Mouse (Mus musculus) midbrain, embryonic 12.5 days (tissue): ENCODE results near the gene Olfr1440. TPM values are rescaled to one million over a fixed set of nuclear protein-coding genes. Genes with fewer than 3 reads are reported as not detected.

Source experiments
- ATAC-seq: fragments of 200-750 bp; cut with Nextera tagmentation; 2 replicates; pipeline ENCODE4 v1.8.0; 2017; ENCODE audit warnings: low read depth, moderate TSS enrichment, moderate library complexity; ENCODE audit not compliant: low FRiP score
- H3K27ac ChIP-seq: fragments of 300-500 bp; sonication (generic); replicated peaks from 2 replicates; pipeline ENCODE4 v1.5.1; 2016; ENCODE audit warnings: mild to moderate bottlenecking
- H3K27me3 ChIP-seq: fragments of 300-500 bp; sonication (generic); 2 replicates; pipeline ENCODE4 v1.6.1; 2016; ENCODE audit warnings: mild to moderate bottlenecking
- H3K36me3 ChIP-seq: fragments of 300-500 bp; sonication (generic); 2 replicates; pipeline ENCODE4 v1.6.1; 2016
- H3K4me1 ChIP-seq: fragments of 300-500 bp; sonication (generic); 2 replicates; pipeline ENCODE4 v1.6.1; 2016
- H3K4me2 ChIP-seq: fragments of 300-500 bp; sonication (generic); replicated peaks from 2 replicates; pipeline ENCODE4 v1.6.1; 2016; ENCODE audit warnings: mild to moderate bottlenecking, moderate library complexity
- H3K4me3 ChIP-seq: fragments of 300-500 bp; sonication (generic); 2 replicates; pipeline ENCODE4 v1.5.1; 2016; ENCODE audit warnings: mild to moderate bottlenecking
- H3K9ac ChIP-seq: fragments of 300-500 bp; sonication (generic); replicated peaks from 2 replicates; pipeline ENCODE4 v1.6.1; 2016; ENCODE audit warnings: mild to moderate bottlenecking, moderate library complexity
- H3K9me3 ChIP-seq: fragments of 300-500 bp; sonication (generic); 2 replicates; pipeline ENCODE4 v1.6.1; 2016; ENCODE audit warnings: mild to moderate bottlenecking
- whole genome bisulfite sequencing: fragments of 180-500 bp; shearing (Covaris S2); methylation state at CpG from one replicate; pipeline ENCODE4 v1.1.7; 2016; 5-methylcytosine and 5-hydroxymethylcytosine counted together
- polyA plus RNA-seq: library from polyadenylated mRNA; unstranded; fragments of >200 nt; fragmentation: Nextera tagmentation; extraction: Ambion mirVana; gene quantifications from 2 replicates; pipeline ENCODE4 v1.2.1, GENCODE M21; 2016

Olfr1440 gene
- not detected in 2 replicates for polyA plus RNA-seq

DNA sequence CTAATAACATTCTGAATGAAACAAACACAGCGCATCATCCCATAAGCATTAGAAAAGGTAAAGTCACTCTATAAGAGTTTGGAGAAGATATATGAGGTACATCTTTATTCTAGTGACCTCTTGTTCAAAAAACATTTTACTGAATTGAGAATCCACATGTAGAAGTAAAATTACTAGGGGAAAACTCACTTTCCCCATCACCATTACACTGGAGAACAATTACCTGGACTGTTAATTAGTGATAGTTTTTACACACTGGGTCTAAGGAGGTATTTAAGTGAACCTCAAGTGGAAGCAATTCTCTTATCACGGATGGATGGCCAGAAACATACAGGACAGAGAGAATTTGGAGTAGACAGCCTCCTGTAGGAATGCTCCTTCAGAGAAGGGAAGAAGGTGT is at the start of gene Olfr1440:
Gene Olfr1440, plus strand, starts transcription at position 301 of the 400 bp plus-strand sequence.
- H3K9me3 ChIP-seq: no peaks in the 10 kb centered on the region
- H3K27me3 ChIP-seq: no peaks in the 10 kb centered on the region
- no peak within 1 kb of the TSS for H3K27ac ChIP-seq
- H3K4me2 ChIP-seq: no peak within 1 kb of the TSS
- 90% methylated on average over 2 of the region's 2 CpGs for WGBS
- no peaks in the 10 kb centered on the region for H3K36me3 ChIP-seq
- H3K4me1 ChIP-seq: no peaks in the 10 kb centered on the region
- no peak within 1 kb of the TSS for H3K9ac ChIP-seq
- ATAC-seq: no peak
- H3K4me3 ChIP-seq: no peak within 1 kb of the TSS

DNA sequence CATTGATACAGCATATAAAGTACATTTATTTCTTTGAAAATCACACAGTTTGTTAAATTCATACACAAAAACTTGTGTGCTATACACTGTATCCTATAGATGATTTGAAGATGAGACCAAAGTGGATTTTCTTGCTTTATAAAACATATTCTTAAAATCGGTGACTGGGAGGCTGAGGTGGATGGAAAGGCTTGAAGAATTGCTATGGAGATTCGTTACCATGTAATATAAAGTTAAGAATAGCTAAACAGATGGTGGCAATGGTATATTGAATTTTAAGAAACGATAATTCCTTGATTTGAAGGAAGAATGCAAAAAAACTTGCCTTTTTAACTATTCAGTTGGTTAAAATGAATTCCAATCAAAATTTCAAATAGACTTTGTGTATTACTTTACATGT is 14.1 kb upstream of the Olfr1440 start:
- Histone ChIP-seq H3K9ac (no peak overlapping the region), H3K4me1 (no peaks in the 10 kb centered on the region), H3K27ac (no peak overlapping the region), H3K36me3 (no peaks in the 10 kb centered on the region), H3K4me2 (no peak overlapping the region), H3K9me3 (no peaks in the 10 kb centered on the region), H3K4me3 (no peak overlapping the region), H3K27me3 (no peaks in the 10 kb centered on the region)
- no peak for ATAC-seq
- 87% methylated on average over 3 of the region's 3 CpGs for WGBS

DNA sequence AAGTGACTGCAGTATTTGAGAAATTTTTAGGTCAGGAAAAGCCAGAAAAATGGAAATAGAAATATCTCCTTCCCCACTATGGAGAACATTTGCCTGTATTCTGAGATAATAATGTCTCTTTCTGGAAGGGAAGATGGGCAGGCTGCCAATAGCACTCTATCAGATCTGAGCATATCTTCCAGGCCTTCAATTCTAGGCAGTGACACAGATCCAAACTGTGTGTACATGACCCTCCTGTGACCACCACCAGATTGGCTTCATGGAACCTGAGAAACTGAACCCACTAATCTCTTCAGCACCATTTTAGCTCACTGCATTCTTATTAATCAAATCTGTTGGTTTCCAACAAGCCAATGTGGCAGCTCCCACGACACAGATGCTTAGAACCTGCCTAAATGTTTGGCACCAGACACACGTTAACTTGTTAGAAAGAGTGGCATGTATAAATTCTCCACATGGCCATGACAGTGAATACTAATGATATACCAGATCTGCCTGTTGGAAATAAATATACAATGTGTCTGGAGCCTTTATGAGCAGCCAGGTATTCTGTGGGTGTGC is 12.5 kb upstream of the Olfr1440 start:
- Histone ChIP-seq H3K4me2 (no peak overlapping the region), H3K9ac (no peak overlapping the region), H3K4me3 (no peak overlapping the region), H3K27me3 (no peaks in the 10 kb centered on the region), H3K27ac (no peak overlapping the region), H3K4me1 (no peaks in the 10 kb centered on the region), H3K9me3 (no peaks in the 10 kb centered on the region), H3K36me3 (no peaks in the 10 kb centered on the region)
- ATAC-seq: no peak
- 77% methylated on average over 2 of the region's 2 CpGs for WGBS

DNA sequence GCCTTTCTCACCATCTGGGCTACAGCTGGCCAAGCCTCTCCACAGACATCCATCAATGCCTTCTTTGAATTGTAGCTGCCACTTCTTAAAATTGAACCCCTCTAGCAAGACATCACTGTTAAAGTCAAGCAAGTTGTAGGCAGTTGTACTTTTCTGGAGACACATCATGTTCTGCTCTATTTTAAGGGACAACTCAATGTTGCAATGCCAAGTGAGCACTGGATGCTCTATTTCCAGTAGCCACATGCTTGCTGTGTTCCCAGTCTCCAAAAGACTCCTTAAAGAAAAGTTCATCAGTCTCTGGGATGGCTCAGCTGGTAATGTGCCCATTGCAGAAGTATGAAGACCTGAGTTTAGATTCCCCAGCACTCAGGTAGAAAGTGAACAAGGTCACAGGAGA is 26.7 kb downstream of the Olfr1440 start:
- no peak overlapping the region for H3K4me3 ChIP-seq
- no peaks in the 10 kb centered on the region for H3K4me1 ChIP-seq
- no peaks in the 10 kb centered on the region for H3K36me3 ChIP-seq
- no peak for ATAC-seq
- no peak overlapping the region for H3K27ac ChIP-seq
- no peak overlapping the region for H3K4me2 ChIP-seq
- no peak overlapping the region for H3K9ac ChIP-seq
- H3K9me3 ChIP-seq: no peaks in the 10 kb centered on the region
- H3K27me3 ChIP-seq: no peaks in the 10 kb centered on the region

DNA sequence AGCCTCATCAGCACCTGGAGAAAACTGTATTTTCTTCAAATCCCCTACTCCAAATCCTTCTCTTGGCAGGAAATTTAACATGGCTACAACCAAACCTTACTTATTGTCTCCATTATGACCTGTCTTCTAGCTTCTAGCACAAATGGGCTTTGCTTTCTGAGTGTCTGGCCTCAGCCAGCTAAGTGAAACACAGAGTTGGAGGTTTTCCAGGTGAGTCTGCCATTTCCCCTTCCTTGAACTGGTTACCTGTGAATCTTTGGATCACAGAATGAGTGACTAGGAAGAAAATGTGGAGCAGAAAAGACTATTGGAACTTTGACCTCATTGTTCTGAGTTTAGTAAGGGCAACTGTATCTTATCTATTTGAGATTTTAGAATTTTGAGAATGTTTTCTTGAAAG is 30.3 kb downstream of the Olfr1440 start, which contains the start of gene Olfr1441:
Gene Olfr1441, plus strand, starts transcription at position 73 of the 400 bp plus-strand sequence.
- Histone ChIP-seq H3K4me1 (no peaks in the 10 kb centered on the region), H3K9ac (no peak within 1 kb of the TSS), H3K4me3 (no peak within 1 kb of the TSS), H3K4me2 (no peak within 1 kb of the TSS), H3K27ac (no peak within 1 kb of the TSS), H3K36me3 (no peaks in the 10 kb centered on the region), H3K9me3 (no peaks in the 10 kb centered on the region), H3K27me3 (no peaks in the 10 kb centered on the region)
- no peak for ATAC-seq

DNA sequence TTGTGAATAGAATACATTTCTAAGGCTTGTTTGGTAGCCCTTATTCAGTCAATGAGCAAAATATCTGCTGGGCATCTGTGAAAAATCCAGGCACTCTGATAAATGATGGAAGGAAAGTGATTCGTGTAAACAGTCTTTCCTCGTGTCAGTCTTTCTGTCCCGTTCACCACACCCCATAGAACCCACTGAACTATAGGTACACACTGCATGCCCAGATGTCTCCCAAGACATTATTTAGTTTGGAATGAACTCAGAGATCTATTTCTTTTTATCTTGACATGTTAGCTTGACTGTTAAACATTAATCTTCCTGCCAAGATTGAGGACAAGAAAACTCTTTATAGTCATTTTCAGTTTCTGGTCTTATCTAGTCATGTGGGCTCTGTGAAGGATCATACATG is 31.2 kb downstream of the Olfr1440 start:
- no peaks in the 10 kb centered on the region for H3K36me3 ChIP-seq
- no peak overlapping the region for H3K4me3 ChIP-seq
- no peaks in the 10 kb centered on the region for H3K9me3 ChIP-seq
- no peak overlapping the region for H3K9ac ChIP-seq
- no peak overlapping the region for H3K27ac ChIP-seq
- WGBS: 89% methylated on average over 3 of the region's 3 CpGs
- no peaks in the 10 kb centered on the region for H3K27me3 ChIP-seq
- no peak for ATAC-seq
- H3K4me1 ChIP-seq: no peaks in the 10 kb centered on the region
- no peak overlapping the region for H3K4me2 ChIP-seq

DNA sequence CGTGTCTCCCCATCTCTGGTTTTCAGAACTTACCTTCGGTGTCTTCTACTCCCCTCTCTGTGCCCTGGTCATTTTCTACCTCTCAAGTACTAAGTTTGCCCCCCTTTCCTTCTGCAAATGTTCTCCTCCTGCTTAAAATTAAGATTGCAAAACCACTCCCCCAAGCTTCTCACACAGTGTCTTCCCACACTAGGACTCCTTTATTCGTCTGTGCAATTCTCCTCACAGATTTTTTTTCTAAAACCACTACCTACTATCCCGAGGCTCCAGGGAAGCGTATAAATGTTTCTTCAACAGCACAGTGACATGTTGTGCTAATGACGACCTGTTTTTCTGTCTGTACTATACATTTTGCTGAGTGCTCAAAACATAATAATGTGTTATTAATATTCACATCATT is 33.5 kb downstream of the Olfr1440 start:
- Histone ChIP-seq H3K9ac (no peak overlapping the region), H3K4me3 (no peak overlapping the region), H3K4me2 (no peak overlapping the region), H3K36me3 (no peaks in the 10 kb centered on the region), H3K4me1 (no peaks in the 10 kb centered on the region), H3K9me3 (no peaks in the 10 kb centered on the region), H3K27ac (no peak overlapping the region), H3K27me3 (no peaks in the 10 kb centered on the region)
- 82% methylated on average over 6 of the region's 6 CpGs for WGBS
- ATAC-seq: no peak

DNA sequence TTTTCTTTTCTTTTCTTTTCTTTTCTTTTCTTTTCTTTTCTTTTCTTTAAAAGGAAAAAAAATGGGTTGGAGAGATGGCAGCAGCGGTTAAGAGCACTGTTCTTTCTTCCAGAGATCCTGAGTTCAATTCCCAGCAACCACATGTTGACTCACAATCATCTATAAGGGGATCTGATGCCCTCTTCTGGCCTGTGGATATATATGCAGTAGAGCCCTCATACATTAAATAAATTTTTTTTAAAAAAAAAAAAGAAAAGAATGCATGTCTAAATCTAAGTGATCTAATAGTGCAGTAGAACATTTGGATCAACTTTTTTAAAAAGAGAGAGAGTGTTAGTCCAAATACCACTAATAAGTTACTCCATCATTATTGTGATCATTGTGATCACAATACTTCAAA is 34.6 kb downstream of the Olfr1440 start:
- Histone ChIP-seq H3K4me3 (no peak overlapping the region), H3K4me1 (no peaks in the 10 kb centered on the region), H3K27ac (no peak overlapping the region), H3K36me3 (no peaks in the 10 kb centered on the region), H3K9ac (no peak overlapping the region), H3K27me3 (no peaks in the 10 kb centered on the region), H3K4me2 (no peak overlapping the region), H3K9me3 (no peaks in the 10 kb centered on the region)
- no peak for ATAC-seq
- 83% methylated on average over 1 of the region's 1 CpGs for WGBS

DNA sequence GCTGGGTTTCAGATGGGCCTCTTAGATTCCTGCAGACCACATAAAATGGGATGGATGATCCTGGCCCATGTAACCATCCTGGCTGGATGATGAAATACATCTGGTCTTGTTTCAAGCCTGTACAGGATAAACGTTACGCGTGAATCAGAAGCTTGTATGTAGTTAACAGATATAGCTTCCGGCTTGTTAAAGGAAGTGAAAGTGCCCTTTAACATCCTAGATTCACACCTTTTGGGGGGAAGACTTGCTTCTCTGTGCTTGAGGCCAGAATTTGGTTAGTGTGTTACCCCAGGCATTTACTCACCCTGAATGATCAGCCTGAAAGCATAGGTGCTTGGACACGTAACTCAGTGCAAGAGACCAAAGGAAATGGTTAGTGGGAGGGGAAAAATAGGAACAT is 40.0 kb downstream of the Olfr1440 start:
- Histone ChIP-seq H3K36me3 (no peaks in the 10 kb centered on the region), H3K27me3 (no peaks in the 10 kb centered on the region), H3K27ac (no peak overlapping the region), H3K9ac (no peak overlapping the region), H3K4me1 (no peaks in the 10 kb centered on the region), H3K4me3 (no peak overlapping the region), H3K9me3 (no peaks in the 10 kb centered on the region), H3K4me2 (no peak overlapping the region)
- no peak for ATAC-seq
- 92% methylated on average over 5 of the region's 5 CpGs for WGBS

DNA sequence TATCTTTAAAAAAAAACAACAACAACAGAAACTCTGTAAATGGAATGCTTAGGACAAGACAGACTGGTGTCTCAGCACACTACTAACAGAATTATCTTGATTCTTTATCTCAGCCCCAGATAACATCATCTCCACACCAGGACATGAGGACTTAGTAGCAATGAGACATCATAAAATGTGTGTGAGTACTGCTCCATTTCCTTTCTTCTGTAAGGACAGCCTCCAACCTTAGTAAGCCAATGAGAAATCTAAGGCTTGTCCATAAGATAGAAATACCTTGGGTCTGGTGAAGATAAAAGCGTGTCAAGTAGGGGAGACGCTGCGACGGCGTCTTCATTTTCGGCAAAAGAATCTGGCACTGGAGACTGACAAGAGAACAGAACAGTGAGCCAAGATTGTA is 40.5 kb downstream of the Olfr1440 start, which contains the start of gene Pfpl:
Gene Pfpl, plus strand, starts transcription at position 301 of the 400 bp plus-strand sequence.
- no peaks in the 10 kb centered on the region for H3K4me1 ChIP-seq
- no peak within 1 kb of the TSS for H3K27ac ChIP-seq
- H3K9ac ChIP-seq: no peak within 1 kb of the TSS
- no peaks in the 10 kb centered on the region for H3K36me3 ChIP-seq
- H3K4me2 ChIP-seq: no peak within 1 kb of the TSS
- no peaks in the 10 kb centered on the region for H3K27me3 ChIP-seq
- no peak within 1 kb of the TSS for H3K4me3 ChIP-seq
- H3K9me3 ChIP-seq: no peaks in the 10 kb centered on the region
- 93% methylated on average over 6 of the region's 6 CpGs for WGBS
- ATAC-seq: no peak

DNA sequence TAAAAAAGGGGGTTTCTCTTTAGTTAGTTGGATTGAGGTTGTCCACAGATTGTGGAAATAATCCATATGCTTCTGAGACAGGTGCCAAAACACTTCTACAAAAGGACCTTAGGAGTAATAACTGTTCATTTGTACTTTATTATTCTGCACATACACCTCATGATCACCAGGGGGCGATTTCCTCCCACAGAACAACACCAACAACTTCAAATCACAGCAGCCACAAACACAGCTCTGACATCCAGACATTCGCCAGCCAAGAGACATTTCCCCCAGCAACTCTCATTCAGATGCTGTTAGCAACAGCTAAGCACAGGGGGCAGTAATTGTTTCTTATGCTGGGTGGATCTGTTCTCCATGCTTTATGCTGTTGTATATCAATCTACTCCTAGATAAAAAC is 46.0 kb downstream of the Olfr1440 start:
- no peak overlapping the region for H3K27ac ChIP-seq
- 5% methylated on average over 2 of the region's 2 CpGs for WGBS
- H3K9me3 ChIP-seq: no peaks in the 10 kb centered on the region
- H3K27me3 ChIP-seq: no peaks in the 10 kb centered on the region
- H3K4me1 ChIP-seq: no peaks in the 10 kb centered on the region
- no peaks in the 10 kb centered on the region for H3K36me3 ChIP-seq
- H3K4me3 ChIP-seq: no peak overlapping the region
- no peak overlapping the region for H3K9ac ChIP-seq
- no peak overlapping the region for H3K4me2 ChIP-seq
- ATAC-seq: peak; percentile 63

DNA sequence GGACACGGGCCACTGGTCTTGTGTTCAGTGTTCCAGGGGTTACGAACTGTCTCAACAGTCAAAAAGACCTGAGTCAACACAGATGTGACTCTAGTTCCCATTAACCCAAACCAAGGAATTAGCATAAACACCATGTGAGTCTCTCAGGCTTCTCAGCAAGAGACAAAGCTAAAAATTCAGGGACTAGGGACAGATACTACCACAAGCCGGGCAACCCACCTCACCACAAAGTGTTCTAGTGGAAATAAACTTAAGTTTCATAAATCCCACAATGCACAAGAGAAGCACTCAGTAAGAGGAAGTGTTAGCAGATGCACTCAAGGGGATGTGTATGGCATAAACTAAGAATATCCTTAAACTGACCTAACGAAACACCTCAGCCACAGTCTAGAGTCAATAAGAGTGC is 47.9 kb downstream of the Olfr1440 start:
- 88% methylated on average over 4 of the region's 4 CpGs for WGBS
- H3K4me1 ChIP-seq: no peaks in the 10 kb centered on the region
- no peak overlapping the region for H3K9ac ChIP-seq

More for the DNA sequence above, 47.9 kb downstream of the Olfr1440 start:
- Histone ChIP-seq H3K9me3 (no peaks in the 10 kb centered on the region), H3K27ac (no peak overlapping the region), H3K36me3 (no peaks in the 10 kb centered on the region), H3K4me2 (no peak overlapping the region), H3K27me3 (no peaks in the 10 kb centered on the region), H3K4me3 (no peak overlapping the region)
- no peak for ATAC-seq
